Comparison of ENCODE assay signal across 7 mouse cellular contexts in genomic region chr11:104424727-104425416, GRCm38 (mm10). TPM values are rescaled to one million over a fixed set of nuclear protein-coding genes. Genes with fewer than 3 reads are reported as not detected.
DNase-seq lines count a peak whose midpoint lies in the region; ATAC-seq and TF ChIP-seq lines count a peak whose summit lies in the region.

No protein-coding gene starts in this region.

- ATAC-seq in forebrain, embryonic 12.5 days (ENCODE audit: low FRiP score) = no peak

- H3K27ac ChIP-seq in ES-Bruce4 (ENCODE audit: insufficient read depth, low read length) = no peak overlapping the region
- no peak overlapping the region for H3K27ac ChIP-seq in forebrain, embryonic 12.5 days

- no peaks in the 10 kb centered on the region for H3K27me3 ChIP-seq in ES-Bruce4 (ENCODE audit: control insufficient read depth, insufficient read depth, low read length, poor library complexity, severe bottlenecking)
- H3K27me3 ChIP-seq in forebrain, embryonic 12.5 days = no peaks in the 10 kb centered on the region

- no peak for TF ChIP-seq POLR2A in ES-Bruce4 (IDR thresholded peaks at IDR 0.05; ENCODE audit: insufficient read depth, low read length)

- DNase-seq in CD4-positive, CD25-positive, alpha-beta regulatory T cell, adult 2 months (ENCODE audit: low read depth, low spot score) = peak; percentile 91
- DNase-seq in gastrocnemius, postnatal 25 days = peak; percentile 49
- DNase-seq in liver = peak; percentile 68
- DNase-seq in right cerebral cortex, postnatal 14 days = peak; percentile 27
- no peak for DNase-seq in Muller cell, postnatal 12 days (ENCODE audit: inconsistent ontology term)

- H3K9ac ChIP-seq in ES-Bruce4 (ENCODE audit: low read depth, poor library complexity, severe bottlenecking) = peak overlapping the region; percentile 54; the same call in 1 of the 2 replicates
- no peak overlapping the region for H3K9ac ChIP-seq in forebrain, embryonic 12.5 days

- H3K4me1 ChIP-seq in ES-Bruce4 (ENCODE audit: control insufficient read depth, insufficient read depth, low read length) = no peaks in the 10 kb centered on the region
- H3K4me1 ChIP-seq in forebrain, embryonic 12.5 days = no peaks in the 10 kb centered on the region

- H3K9me3 ChIP-seq in ES-Bruce4 (replicated peaks; ENCODE audit: control insufficient read depth, insufficient read depth, low read length, poor library complexity, severe bottlenecking) = no peaks in the 10 kb centered on the region
- no peaks in the 10 kb centered on the region for H3K9me3 ChIP-seq in forebrain, embryonic 12.5 days

- peaks cover 21% of the 10 kb centered on the region for H3K36me3 ChIP-seq in ES-Bruce4 (ENCODE audit: control insufficient read depth, insufficient read depth, low read length, poor library complexity, severe bottlenecking)
- peaks cover 21% of the 10 kb centered on the region for H3K36me3 ChIP-seq in forebrain, embryonic 12.5 days (replicated peaks)

- H3K4me3 ChIP-seq in ES-Bruce4 (ENCODE audit: low read depth, low read length) = peak overlapping the region; percentile 21; the same call in 1 of the 2 replicates
- H3K4me3 ChIP-seq in forebrain, embryonic 12.5 days (replicated peaks) = no peak overlapping the region

- no peak for TF ChIP-seq CTCF in ES-Bruce4 (IDR thresholded peaks at IDR 0.05; ENCODE audit: low read depth, low read length)

- no peak overlapping the region for H3K4me2 ChIP-seq in forebrain, embryonic 12.5 days

- TF ChIP-seq EP300 in ES-Bruce4 (IDR thresholded peaks at IDR 0.05; ENCODE audit: insufficient read depth, low read depth, low read length) = peak; percentile 10; the same call in 1 of the 2 replicates

- WGBS in forebrain, embryonic 12.5 days = 91% methylated on average over 16 of the region's 16 CpGs

RNA-seq across cellular contexts. Expression of gene Kansl1, which starts 43.8 kb away (rescaled TPM):
- polyA plus RNA-seq in ES-Bruce4 (2011; ENCODE audit: insufficient read depth, insufficient read length, low read depth, missing spikeins) = 81.7 and 83.9 TPM in 2 replicates
- 10 to 100 TPM; 18.1 to 18.6 TPM for total RNA-seq in gastrocnemius, postnatal 25 days (2021)
- polyA plus RNA-seq in forebrain, embryonic 12.5 days (2016; fragmentation: Nextera tagmentation; extraction: Ambion mirVana) = 34.9 and 36.2 TPM in 2 replicates
